Mouse (Mus musculus) adrenal gland, postnatal 36 days (tissue): ENCODE measurements at regions not wholly inside any gene's neighbourhood (a gene's known extent, or its start where the extent isn't known, plus 50 kb on each side); places are given as distances from the start of the nearest gene placed in this dataset.
"Not testable (repeated sequence)": the region's sequence is repeated elsewhere in the genome, so short reads cannot be mapped to it uniquely, and the experiment has no call there.

ENCODE experiments used
- DNase-seq, 2 experiments: peaks; one replicate each; pipeline ENCODE4 v3.0.0; 2021; ENCODE audit warnings: mixed read lengths in 1 of 2

DNA sequence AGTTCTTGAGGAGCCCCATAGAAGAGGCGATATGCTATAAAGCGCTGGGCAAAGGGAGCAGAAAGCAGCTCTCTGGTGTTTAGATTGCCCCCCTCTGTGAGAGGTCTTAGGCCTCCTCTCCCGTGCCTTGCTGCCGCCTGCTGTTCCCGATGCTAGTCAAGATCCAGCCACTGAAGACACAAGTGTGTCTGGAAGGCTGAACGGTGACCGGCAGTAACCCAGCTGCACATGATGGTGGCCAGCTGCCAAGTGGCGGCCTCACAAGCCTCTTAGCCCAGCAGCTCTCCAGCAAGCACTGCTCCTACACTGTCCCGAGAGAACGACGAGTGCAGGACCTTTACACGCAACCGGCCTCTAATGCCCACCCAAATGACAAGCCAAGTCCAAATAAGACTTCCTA lies 104.1 kb upstream of the Abca1 start:
- DNase-seq = peak; percentile 92 to 93

DNA sequence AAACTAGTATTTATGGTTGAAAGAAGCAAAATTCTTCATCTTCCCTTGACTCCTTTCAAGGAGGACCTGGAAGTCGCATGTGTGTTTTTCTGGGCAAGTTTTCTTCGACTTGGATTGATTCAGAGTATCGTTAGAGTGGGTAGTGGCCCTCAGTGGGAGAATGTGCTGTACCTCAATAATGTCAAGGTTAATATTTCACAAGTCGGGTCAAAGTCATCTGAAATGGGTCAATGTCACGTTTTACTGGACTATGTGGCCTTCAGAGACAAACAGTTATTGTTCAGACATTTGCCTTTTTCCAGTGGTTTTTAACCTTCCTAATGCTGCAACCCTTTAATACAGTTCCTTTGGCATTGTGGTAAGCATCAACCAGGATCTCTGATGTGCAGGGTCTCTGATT lies 102.8 kb upstream of the Abca1 start:
- no peak for DNase-seq

DNA sequence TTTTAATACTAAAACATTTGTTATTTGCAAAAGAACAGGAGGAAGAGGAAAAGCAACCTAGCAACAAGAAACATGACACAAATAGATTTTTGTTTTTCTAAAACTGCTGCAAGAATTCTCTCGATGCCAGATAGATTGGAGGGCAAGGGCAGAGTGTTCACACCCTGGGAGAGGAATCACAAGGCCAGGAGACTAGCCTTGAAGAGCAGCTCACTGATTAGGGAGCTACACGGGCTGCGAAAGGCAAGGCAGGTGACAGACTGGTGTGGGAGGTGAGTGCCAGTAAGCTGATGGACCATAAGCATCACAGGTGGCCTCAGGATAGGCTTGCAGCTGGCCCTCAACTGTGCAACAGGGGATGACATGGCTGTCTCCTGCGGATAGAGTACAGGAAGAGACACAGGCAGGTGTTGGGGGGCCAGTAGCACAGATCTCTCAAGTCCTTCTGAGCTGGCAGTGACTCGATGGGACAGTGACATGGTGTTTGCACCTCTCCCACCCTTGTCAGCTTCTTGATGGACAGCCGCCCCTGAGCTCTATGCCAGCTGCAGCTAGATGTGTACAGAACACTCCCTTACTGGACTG lies 102.0 kb upstream of the Abca1 start:
- DNase-seq = peak; percentile 52

DNA sequence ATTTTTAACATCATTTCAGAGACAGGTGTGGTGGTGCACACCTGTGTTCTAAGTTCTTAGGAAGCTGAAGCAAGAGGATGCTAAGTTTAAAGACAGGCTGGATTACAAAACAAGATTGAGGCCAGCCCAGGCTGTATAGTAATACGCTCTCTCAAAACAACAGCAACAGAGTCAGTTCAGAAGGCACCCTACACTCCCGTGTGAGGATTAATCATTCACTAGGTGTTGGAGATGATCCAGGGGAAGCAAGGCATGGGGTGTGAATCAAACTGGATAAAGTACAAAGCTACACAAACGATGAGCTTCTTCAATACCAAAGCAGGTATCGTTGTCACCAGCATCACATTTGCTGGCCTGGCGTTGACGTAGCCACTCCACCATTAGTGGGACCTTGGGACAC lies 99.3 kb upstream of the Abca1 start:
- no peak for DNase-seq

- peak; percentile 38 to 62 for DNase-seq
These were observed 97.3 kb upstream of the Abca1 start for GRCm38 (mm10) chr4:53256996-53257395.

DNA sequence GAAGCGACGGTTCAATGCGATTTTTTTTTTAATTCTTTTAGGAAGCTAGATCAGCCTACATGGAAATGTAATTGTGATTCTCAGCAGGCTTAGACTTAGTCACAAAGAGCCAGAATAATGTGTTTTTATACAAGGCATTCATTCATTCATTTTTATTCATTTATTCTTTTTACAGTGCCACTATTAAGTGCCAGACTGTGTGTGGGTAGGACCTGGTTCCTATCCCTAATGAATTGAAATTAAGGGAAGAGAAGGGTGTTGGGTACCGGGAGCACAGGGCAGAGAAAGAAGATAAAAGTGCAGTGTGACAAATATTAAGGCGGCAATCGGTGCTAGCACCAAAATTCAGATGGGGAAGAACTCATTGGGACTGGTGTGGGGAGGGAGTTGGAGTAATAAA lies 94.8 kb upstream of the Abca1 start:
- DNase-seq = no peak

GRCm38 (mm10) chr4:53253680-53254079 lies 94.0 kb upstream of the Abca1 start:
- no peak for DNase-seq

GRCm38 (mm10) chr4:53250325-53250724 lies 90.6 kb upstream of the Abca1 start:
- DNase-seq = no peak

- DNase-seq = no peak
These were observed 86.5 kb upstream of the Abca1 start for GRCm38 (mm10) chr4:53246083-53246747.

DNA sequence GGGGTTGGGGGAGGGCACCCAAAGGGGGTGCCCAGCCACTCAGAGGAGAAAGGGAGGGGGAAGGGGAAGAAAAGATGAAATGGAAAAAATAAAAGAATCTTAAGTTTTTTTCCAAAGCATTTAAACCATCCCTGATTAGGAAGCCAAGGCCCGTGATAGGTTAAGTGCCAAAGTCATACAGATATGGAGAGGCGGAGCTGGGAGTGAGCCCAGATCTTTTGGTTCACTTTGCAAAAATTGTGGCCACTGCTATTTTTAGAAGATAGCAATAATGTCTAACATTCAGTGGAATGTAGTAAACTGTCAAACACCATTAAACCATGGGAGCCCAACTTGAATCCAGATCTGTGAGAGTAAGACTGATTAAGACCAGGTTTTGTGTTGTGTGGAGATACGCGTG lies 85.9 kb upstream of the Abca1 start:
- DNase-seq = no peak

DNA sequence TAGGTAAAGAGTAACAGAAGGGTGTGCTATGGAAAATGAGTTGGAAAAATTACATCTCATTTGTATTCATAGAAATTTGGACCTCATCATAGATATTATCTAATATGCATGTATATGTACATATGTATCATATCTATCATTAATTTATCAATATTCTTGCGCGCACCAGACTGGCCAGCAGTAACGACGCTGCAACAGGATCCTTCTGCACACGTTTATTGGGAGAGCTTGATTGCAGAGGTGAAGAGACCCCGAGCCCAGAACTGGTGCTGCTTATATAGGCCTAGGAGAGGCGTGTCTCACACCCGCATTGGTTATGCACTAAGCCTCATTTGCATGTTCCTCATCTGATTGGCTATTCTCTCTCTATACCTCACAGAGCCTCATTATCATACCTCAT lies 83.8 kb upstream of the Abca1 start:
- not testable (repeated sequence) for DNase-seq

GRCm38 (mm10) chr4:53239856-53240255 lies 80.2 kb upstream of the Abca1 start:
- no peak for DNase-seq

- no peak for DNase-seq
These were observed 78.9 kb upstream of the Abca1 start for GRCm38 (mm10) chr4:53238314-53239259.

DNA sequence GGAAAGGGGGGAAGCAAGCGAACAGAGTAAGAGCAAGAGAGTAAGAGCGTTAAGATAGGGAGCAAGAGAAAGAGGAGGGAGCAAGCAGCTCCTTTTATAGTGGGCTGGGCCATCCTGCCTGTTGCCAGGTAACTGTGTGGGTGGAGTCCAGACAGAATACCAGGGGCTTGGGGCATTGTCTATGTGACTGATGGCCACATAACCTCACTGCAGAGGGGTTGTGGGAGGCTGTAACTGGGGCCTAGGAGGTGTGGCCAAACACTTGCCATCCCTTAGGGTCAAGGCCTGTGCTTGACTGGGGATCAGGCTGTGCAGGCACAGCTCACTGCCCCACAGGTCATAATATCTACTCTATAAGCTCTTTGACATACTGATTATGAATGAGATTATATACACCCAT lies 76.2 kb upstream of the Abca1 start:
- DNase-seq = no peak

GRCm38 (mm10) chr4:53232436-53232835 lies 72.7 kb upstream of the Abca1 start:
- DNase-seq = no peak

DNA sequence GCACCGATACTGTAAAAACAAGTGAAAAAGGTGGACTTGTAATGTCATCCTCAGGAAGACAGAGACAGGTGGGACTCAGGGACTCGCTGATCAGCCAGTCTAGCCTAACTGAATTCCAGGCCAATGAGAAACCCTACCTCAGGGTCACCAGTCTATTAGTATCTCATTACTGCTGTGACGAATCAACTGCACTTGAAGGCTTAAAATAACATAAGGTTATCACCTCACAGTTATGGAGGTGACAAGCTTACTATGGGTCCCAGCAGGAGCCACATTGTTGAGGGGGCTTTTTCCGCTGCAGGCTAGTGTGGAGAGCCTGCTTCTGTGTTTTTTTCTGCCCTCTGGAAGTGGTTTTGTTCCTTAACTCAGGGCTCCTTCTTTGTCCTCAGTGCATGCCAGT lies 72.2 kb upstream of the Abca1 start:
- DNase-seq = no peak

GRCm38 (mm10) chr4:53231046-53231445 lies 71.4 kb upstream of the Abca1 start:
- no peak for DNase-seq

GRCm38 (mm10) chr4:53228444-53228843 lies 68.7 kb upstream of the Abca1 start:
- peak in 1 of 2 experiments; percentile 13 for DNase-seq

- DNase-seq = peak; percentile 78 to 82
These were observed 68.1 kb upstream of the Abca1 start for GRCm38 (mm10) chr4:53227771-53228170.

GRCm38 (mm10) chr4:53227071-53227470 lies 67.4 kb upstream of the Abca1 start:
- DNase-seq = no peak

DNA sequence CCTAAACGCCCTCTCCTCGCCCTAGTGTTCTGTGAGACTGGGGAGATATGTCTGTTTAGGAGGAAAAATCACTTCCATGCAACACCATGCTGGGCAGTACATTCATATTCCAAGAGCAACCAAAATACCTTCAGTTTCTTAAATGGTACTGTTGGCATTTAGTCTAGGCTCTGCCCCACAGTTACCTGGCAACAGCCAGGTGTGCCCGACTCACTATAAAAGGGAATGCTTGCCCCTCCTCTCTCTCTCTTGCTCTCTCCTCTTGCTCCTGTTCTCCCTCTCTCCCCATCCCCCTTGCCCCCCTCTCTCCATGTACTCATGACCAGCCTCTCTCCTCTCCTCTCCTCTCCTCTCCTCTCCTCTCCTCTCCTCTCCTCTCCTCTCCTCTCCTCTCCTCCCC lies 66.7 kb upstream of the Abca1 start:
- no peak for DNase-seq

- DNase-seq = no peak
These were observed 63.7 kb upstream of the Abca1 start for GRCm38 (mm10) chr4:53223379-53223778.

DNA sequence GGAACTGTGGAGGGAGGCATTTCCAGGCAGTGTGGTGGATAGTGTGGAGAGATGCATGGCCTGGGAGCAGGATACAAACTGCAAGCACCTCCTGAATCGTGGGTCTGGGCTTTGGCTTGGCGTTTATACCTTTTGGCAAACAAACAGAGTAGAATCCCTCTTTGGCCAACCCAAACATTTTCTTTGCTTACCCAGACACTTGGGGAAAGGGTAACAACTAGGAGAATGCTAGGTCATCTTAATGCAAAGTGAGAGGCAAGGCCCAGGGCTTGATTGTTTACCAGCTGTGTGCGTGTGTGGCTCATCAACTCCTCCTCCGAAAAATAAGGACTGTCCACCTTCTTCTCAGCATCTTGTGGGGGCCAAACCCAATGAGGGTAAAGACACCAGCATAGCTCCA lies 61.1 kb upstream of the Abca1 start:
- no peak for DNase-seq
